Mouse (Mus musculus) ZHBTc4 (cell line): Measurements from ENCODE around the gene Otud4.
A peak's percentile ranks its signal among the peaks of the same experiment; 100 is the strongest.

Experiments used
- DNase-seq: peaks from one replicate; pipeline ENCODE4 v3.0.0-alpha.2; 2011; ENCODE audit warnings: low read depth, low spot score

The Otud4 gene

GRCm38 (mm10) chr8:79639586-79640451 lies at the start of gene Otud4:
Otud4 (plus strand) TSS chr8:79639618.
- DNase-seq = peak; percentile 74

GRCm38 (mm10) chr8:79600962-79601361 lies 38.5 kb upstream of the Otud4 start:
- no peak for DNase-seq

- DNase-seq = peak; percentile 69
Observed at GRCm38 (mm10) chr8:79603204-79603603, 36.2 kb upstream of the Otud4 start.

GRCm38 (mm10) chr8:79606225-79606624 lies 33.2 kb upstream of the Otud4 start:
- DNase-seq = peak; percentile 73

GRCm38 (mm10) chr8:79606751-79607300 lies 32.6 kb upstream of the Otud4 start:
- no peak for DNase-seq

GRCm38 (mm10) chr8:79608701-79609100 lies 30.7 kb upstream of the Otud4 start:
- DNase-seq = no peak

GRCm38 (mm10) chr8:79610268-79610667 lies 29.1 kb upstream of the Otud4 start:
- DNase-seq = no peak

GRCm38 (mm10) chr8:79612298-79612697 lies 27.1 kb upstream of the Otud4 start:
- DNase-seq = no peak

GRCm38 (mm10) chr8:79612965-79613364 lies 26.5 kb upstream of the Otud4 start:
- DNase-seq = no peak

- no peak for DNase-seq
Observed at GRCm38 (mm10) chr8:79615741-79616350, 23.6 kb upstream of the Otud4 start.

- no peak for DNase-seq
Observed at GRCm38 (mm10) chr8:79618906-79619305, 20.5 kb upstream of the Otud4 start.

- DNase-seq = no peak
Observed at GRCm38 (mm10) chr8:79619353-79619752, 20.1 kb upstream of the Otud4 start.

- DNase-seq = no peak
Observed at GRCm38 (mm10) chr8:79620000-79620399, 19.4 kb upstream of the Otud4 start.

GRCm38 (mm10) chr8:79620489-79621276 lies 18.7 kb upstream of the Otud4 start:
- DNase-seq = peak; percentile 37

- peak; percentile 73 for DNase-seq
Observed at GRCm38 (mm10) chr8:79622346-79622745, 17.1 kb upstream of the Otud4 start.

- DNase-seq = peak; percentile 40
Observed at GRCm38 (mm10) chr8:79623351-79623750, 16.1 kb upstream of the Otud4 start.

GRCm38 (mm10) chr8:79624416-79624815 lies 15.0 kb upstream of the Otud4 start:
- DNase-seq = no peak

GRCm38 (mm10) chr8:79626213-79626612 lies 13.2 kb upstream of the Otud4 start:
- DNase-seq = no peak

GRCm38 (mm10) chr8:79635491-79635890 lies 3.9 kb upstream of the Otud4 start:
- peak; percentile 63 for DNase-seq

GRCm38 (mm10) chr8:79636151-79636550 lies 3.3 kb upstream of the Otud4 start:
- no peak for DNase-seq

- no peak for DNase-seq
Observed at GRCm38 (mm10) chr8:79637237-79637636, 2.2 kb upstream of the Otud4 start.
